Mouse (Mus musculus): Measurements from ENCODE around the gene Oxld1.

Oxld1 gene

GRCm38 (mm10) chr11:120485251-120485650, 27.4 kb upstream of the Oxld1 start:
- intact Hi-C loops (cut with DNase I), result loop anchor here (5.0 kb wide), 1 partner anchor 97 kb away; the partner anchor contains the start of gene Arhgdia

DNA sequence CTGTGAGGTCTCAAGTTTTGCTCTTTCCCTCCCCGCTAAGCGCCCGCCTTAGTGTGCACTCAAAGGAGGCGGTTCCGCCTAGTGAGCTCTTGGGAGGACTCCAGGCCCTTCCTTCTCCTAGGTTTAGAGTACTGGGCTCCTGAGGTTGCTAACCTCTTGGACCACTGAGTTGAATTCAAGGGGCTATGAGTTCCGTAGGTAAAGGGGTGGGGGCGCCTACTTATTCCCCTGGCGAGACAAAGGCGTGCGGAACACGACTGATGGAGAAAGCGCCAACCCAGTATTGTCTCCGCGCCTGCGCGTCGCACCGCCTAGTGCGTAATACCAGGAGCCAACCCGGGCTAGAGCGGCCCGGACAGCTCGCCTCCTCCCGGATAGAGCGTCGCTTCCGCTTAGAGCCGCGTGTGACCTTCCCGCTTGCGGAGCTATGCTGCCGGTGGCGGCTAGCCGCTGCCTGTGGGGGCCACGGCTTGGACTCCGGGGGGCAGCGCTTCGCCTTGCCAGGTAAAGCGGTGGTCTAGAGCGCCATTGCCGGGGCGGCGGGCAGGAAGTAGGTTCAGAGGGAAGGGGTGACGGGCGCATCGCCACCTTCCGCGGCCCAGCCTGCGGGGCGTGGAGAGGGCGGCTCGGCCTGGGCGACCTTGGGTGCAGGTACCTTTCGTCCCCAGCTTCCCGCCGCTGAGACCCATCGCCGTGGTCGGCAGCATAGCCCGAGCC, 26.6 kb upstream of the Oxld1 start, which contains the start of gene Mrpl12:
Gene Mrpl12 (plus strand): TSS at position 349 of the 717 bp plus-strand sequence.
- intact Hi-C loops (cut with DNase I), result no loop called here

GRCm38 (mm10) chr11:120483448-120483934, 25.6 kb upstream of the Oxld1 start:
- intact Hi-C loops (cut with DNase I), result no loop called here

- intact Hi-C loops (cut with DNase I), result no loop called here
Observed at GRCm38 (mm10) chr11:120472052-120472451, 14.2 kb upstream of the Oxld1 start.

- intact Hi-C loops (cut with DNase I), result no loop called here
Observed at GRCm38 (mm10) chr11:120467736-120468092, 9.8 kb upstream of the Oxld1 start.

DNA sequence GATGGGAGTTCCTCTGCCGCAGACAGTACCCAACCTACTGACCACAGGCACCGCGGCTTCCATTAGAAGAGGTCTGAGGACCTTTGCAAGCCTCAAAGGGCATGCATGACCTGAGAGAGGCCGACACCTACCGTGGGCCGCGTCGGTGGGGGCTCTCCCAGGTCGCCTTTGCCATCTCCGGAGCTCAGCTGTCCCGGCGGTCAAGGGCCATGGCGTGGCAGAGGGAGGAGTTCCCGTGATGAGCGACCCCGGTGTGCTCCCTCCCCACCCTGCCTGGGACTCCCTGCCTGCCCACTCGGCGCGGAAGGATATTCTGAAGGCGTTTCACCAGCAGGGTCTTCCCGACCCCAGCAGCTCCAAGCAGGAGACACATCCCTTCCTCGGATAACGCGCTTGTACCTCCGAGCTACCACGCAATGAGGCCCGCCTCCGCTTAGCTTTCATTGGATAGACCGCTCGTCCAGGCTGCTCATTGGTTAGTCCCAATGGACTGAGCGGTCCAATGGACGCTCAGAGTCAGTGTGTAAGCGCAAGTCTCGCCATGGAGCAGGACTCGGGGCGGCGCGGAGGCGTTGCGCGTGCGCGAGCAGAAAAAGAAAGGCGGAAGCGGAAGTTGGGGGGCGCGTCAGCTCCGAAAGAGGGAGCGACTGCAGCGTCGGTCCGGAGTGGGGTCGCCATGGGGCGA, 9.3 kb upstream of the Oxld1 start, which contains the start of gene Arl16:
Gene Arl16 (minus strand): TSS at position 557 of the 685 bp plus-strand sequence.
- intact Hi-C loops (cut with DNase I), result no loop called here

DNA sequence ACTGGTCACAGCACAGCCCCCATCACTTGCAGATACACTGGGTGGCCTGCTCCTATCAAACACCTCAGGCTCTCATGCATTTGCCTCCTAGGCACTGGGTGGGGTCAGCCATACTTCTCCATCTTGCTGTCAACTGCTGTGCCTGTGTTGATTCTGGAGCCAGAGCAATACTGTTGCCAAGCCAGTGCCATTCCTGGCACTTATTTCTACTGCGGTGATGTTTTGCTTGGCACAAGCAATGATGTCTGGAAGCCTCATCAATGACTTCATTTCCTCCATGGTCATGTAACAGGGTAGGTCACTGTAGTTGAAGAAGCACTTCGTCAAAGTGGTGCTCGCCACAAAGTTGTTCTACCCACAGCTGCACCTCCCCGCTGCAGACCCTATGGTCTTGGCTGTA, 7.7 kb upstream of the Oxld1 start:
- intact Hi-C loops (cut with DNase I), result no loop called here

- intact Hi-C loops (cut with DNase I), result no loop called here
Observed at GRCm38 (mm10) chr11:120464365-120464764, 6.5 kb upstream of the Oxld1 start.

DNA sequence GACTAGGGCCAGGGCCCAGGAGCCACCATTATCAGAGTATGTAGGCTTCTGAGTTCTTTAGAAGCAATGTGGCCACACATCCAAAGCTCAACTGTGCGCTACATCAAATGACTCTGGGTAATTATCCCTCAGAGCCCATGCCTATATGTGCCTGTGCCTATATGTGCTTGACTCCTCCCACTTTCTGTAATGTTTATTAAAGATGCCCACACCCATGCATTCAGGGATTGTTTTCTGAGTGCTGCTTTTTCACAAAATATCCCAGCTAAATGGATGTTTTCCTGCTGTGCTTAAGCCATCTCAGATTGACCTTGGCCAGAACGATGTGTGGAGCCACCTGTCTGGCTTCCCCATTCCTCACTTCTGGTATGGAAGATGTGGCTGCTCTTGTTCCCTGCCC, 5.7 kb upstream of the Oxld1 start:
- intact Hi-C loops (cut with DNase I), result no loop called here

DNA sequence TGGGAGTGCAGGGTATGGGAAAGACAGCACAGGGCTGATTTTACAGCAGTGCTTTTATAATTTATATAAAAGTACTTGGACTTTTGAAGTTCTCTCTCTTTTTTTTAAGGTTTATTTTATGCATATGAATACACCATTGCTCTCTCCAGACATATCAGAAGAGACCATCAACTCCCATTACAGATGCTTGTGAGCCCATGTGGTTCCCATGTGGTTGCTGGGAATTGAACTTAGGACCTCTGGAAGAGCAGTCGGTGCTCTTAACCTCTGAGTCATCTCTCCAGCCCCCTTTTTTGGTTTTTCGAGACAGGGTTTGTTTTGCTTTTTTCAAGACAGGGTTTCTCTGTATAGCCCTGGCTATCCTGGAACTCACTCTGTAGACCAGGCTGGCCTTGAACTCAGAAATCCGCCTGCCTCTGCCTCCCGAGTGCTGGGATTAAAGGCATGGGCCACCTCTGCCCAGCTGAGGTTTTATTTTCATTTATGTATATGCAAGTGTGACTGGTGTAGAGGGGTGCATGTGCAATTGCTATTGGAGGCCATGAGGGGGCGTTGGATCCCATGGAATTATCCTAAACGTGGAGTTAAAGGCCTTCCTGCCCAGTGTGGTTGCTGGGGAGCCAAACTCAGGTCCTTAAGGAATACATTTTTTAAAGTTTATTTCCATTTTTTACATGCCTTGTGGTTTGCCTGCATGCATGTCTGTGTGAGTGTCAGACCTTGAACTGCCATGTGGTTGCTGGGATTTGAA, 1.2 kb upstream of the Oxld1 start:
- intact Hi-C loops (cut with DNase I), result no loop called here

- intact Hi-C loops (cut with DNase I), result no loop called here
Observed at GRCm38 (mm10) chr11:120457370-120457769, 498 bp downstream of the Oxld1 start.

DNA sequence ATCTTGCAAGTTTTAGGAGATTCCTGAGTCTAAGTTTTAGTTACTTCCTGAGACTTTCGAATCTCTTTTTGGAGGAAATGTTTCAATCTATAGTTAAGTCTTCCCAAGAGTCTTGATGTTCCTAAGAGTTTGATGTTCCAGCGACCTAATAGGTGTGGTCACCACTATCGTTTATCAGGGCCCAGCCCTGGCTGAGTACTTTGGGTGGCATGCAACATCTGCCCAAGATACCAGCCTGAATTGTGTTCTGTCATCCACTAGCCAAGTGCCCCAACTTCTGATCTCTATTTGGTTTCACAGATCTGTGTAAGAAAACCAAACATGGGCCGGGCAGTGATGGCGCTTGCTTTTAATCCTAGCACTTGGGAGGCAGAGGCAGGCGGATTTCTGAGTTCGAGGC, 2.5 kb downstream of the Oxld1 start:
- intact Hi-C loops (cut with DNase I), result no loop called here

DNA sequence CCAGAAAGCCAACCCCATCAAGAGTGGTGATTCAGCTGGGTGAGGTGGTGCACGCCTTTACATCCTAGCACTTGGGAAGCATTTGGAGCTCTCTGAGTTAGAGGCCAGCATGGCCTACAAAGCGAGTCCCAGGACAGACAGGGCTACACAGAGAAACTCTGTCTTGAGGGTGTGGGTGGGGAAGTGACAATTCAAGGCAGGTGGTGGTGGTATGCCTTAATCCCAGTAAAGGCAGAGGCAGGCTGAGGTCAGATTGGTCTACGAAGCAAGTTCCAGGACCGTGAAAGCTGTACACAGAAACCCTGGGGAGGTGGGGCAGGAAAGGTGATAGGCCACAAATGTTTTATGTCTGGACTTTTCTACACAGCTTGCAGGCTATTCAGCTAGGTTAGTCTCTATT, 2.9 kb downstream of the Oxld1 start:
- intact Hi-C loops (cut with DNase I), result no loop called here

DNA sequence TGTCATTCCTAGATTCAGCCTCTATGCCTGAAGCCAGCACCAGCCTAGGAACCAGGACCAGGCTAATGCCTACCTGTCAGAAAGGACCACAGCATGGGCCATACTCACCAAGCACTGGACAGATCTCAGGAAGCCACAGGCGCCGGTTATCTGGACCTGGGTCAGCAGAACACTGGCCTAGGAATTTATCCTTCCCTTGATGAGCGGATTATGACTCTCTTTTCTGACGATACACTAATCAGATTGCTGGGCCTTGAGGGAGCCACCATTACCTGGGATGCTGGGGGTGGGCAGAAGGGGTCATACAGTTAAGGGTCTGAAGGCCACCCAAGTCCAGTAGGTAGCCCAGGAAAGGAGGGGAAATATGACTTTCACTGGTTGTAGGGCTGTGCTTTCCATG, 4.6 kb downstream of the Oxld1 start, which contains the start of gene Pde6g:
Gene Pde6g (minus strand): TSS at position 195 of the 400 bp plus-strand sequence.
- intact Hi-C loops (cut with DNase I), result no loop called here

DNA sequence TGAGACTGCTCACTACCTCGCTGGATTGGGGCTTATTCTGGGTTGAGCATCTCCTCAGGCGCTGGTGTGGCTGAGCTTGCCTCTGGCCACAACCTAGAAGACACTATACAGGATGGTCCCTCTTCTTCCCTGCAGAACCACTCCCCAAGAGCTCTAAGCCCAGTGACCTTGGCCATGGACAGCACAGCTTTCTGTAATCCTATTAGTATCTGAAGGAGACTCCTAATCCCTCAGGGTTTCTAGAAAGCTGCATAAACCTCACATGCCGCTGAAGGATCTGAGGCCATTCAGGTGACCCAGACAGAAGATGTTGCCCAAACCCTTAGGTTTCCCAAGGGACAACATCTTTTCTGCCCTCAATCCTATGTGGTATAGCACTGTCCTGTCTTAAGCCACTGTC, 5.6 kb downstream of the Oxld1 start:
- intact Hi-C loops (cut with DNase I), result no loop called here

DNA sequence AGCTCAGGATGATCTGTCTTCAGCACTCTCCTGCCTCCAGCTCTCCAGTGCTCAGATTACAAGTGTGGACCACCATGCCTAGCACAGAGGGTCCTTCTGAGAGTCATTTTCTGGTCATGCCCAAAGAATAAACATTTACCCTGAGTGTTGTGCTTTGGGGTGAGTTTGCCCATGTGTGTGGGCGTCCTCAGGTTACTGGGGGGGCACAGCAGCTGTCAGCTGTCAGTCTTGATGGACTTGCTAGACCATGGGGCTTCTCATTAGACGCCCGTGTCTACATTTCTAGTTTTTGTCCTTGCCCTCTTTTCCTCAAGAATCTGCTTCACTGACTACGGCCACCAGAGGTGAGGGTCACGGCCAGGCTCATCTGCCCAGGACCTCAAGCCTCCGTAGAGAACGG, 10.7 kb downstream of the Oxld1 start:
- intact Hi-C loops (cut with DNase I), result no loop called here

DNA sequence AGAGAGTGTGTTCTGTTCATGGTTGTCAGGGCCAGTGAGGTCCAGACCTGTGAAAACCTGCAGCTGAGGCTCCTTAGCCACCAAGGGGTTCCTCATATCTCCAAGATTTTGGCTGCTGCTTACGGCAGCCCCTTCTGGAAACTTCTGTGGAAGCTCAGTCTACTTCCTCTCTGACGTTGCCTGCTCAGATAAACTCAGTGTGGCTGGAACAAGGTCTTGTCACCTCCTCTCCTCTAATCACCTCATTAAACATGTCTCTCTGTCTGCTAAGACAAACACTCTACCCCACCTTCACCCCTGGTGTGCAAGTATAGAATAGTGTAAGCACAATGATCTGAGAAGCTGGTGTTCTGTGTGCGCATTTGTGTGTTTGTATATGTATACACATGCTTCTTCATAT, 12.4 kb downstream of the Oxld1 start:
- intact Hi-C loops (cut with DNase I), result no loop called here

GRCm38 (mm10) chr11:120444106-120444505, 13.8 kb downstream of the Oxld1 start:
- intact Hi-C loops (cut with DNase I), result no loop called here

GRCm38 (mm10) chr11:120442765-120443280, 15.0 kb downstream of the Oxld1 start:
- intact Hi-C loops (cut with DNase I), result no loop called here

DNA sequence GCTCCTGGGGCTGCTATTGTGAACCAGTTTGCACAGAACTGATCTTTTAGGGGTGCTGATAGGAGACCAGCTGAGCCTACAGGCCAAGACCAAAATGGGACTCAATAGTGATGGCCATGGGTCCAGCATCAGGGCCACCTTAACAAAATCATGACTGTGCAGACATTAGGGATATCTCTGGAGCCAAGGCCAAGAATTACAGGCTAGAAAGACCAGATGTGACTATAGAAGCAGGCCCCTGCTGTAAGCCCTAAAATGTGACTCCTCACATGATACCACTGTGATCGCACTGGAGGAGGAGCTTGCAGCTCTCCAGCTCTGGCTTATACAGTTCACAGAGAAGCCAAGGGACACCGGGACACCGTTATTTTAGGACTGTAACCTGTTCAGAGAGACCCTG, 15.5 kb downstream of the Oxld1 start, which contains the start of gene Tspan10:
Gene Tspan10 (plus strand): TSS at position 301 of the 400 bp plus-strand sequence.
- intact Hi-C loops (cut with DNase I), result no loop called here

DNA sequence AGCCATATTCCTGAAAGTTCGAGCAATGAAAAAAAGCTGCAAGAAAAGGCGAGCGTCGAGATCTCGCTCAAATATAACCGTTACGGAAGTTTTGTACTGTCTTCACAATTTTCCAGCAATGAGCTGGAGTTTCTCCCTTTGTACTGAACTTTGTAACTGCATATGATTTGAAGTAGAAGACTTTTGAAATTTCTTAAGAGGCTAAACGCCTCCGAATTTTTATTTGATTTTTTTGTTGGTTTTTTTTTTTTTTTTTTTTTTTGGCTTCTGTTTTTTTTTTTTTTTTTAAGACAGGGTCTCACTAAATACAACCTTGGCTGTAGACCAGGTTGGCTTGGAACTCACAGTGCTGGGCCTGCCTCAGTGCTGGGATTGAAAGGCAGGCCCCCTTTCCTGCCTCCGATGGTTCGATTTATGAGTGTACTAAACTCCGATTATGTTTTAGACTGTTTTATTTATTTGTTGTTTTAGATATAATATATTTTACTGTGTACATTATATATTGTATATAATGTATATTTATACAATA, 19.9 kb downstream of the Oxld1 start:
- intact Hi-C loops (cut with DNase I), result no loop called here
